11 mouse cellular contexts compared by ENCODE assay signal in the genomic region with DNA sequence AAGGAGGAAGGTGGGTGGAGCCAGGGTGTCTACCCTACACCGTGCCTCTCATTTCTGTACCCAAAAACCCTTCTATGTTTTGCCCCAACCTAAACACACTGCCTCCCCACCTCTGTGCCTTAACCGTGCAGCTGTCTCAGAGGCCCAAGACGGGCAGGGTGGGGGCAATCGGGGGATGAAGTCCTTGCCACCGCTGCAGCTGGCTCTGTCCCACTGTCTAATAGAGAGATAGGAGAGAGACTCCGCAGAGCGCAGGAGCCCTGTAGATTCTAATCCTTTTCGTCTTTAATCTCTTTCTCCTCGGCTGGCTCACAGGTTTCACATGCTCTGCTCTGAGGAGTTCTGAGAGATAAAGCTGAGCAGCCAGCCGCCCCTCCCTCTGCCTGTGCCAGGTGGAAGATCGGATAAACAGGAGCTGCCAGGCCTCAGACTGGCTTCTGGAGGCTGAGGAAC. TPM values are rescaled to one million over a fixed set of nuclear protein-coding genes. Genes with fewer than 3 reads are reported as not detected.
A peak's percentile ranks its signal among the peaks of the same experiment; 100 is the strongest.
DNase-seq lines count a peak whose midpoint lies in the region; ATAC-seq and TF ChIP-seq lines count a peak whose summit lies in the region.
"Had no signal": no experiment of that assay in that cellular context is flagged by ENCODE, and none has a peak within 500 bp of the region (broad histone marks: within the 10 kb centered on the region; RNA-seq: fewer than 3 reads in every experiment).

No protein-coding gene starts in this region.

- WGBS in forebrain, embryonic 10.5 days, result 31% methylated on average over 11 of the region's 11 CpGs
- WGBS in forebrain, embryonic 12.5 days, result 34% methylated on average over 11 of the region's 11 CpGs
- WGBS in forebrain, postnatal 0 days, result 28% methylated on average over 11 of the region's 11 CpGs
- WGBS in liver, embryonic 14.5 days (ENCODE audit: insufficient replicate concordance), result 13% methylated on average over 11 of the region's 11 CpGs
- 15% methylated on average over 11 of the region's 11 CpGs for WGBS in midbrain, postnatal 0 days

- H3K4me2 ChIP-seq in forebrain, embryonic 12.5 days, result no peak overlapping the region
- H3K4me2 ChIP-seq in forebrain, postnatal 0 days (ENCODE audit: low read depth), result no peak overlapping the region
- H3K4me2 ChIP-seq in liver, embryonic 14.5 days (ENCODE audit: low read depth), result peak overlapping the region; percentile 57
- no peak overlapping the region for H3K4me2 ChIP-seq in midbrain, postnatal 0 days (ENCODE audit: low read depth, low read length, poor library complexity, severe bottlenecking)

- DNase-seq in forebrain, embryonic 10.5 days (ENCODE audit: extremely low spot score, low spot score), result no peak
- no peak for DNase-seq in forebrain, postnatal 0 days
- DNase-seq in liver, embryonic 14.5 days (ENCODE audit: low read depth in 3 of 3, low spot score in 3 of 3), result peak; percentile 55 to 62 (median 60)
- peak; percentile 51 for DNase-seq in midbrain, postnatal 0 days (ENCODE audit: low spot score)
- DNase-seq in layer of hippocampus, postnatal 10 days (ENCODE audit: low spot score in 2 of 2), result no peak
- DNase-seq in adrenal gland, postnatal 25 days, result no peak
- no peak for DNase-seq in thymus, postnatal 0 days (ENCODE audit: low spot score)
- DNase-seq: heart, adult 18-20 months; kidney, postnatal 14 days had no signal

- H3K36me3 ChIP-seq in forebrain, embryonic 10.5 days (replicated peaks), result no peaks in the 10 kb centered on the region
- no peaks in the 10 kb centered on the region for H3K36me3 ChIP-seq in forebrain, embryonic 12.5 days (replicated peaks)
- H3K36me3 ChIP-seq in forebrain, postnatal 0 days (ENCODE audit: insufficient read depth), result no peaks in the 10 kb centered on the region
- H3K36me3 ChIP-seq in liver, embryonic 14.5 days (replicated peaks; ENCODE audit: control insufficient read depth, insufficient read depth, low read depth), result no peaks in the 10 kb centered on the region
- H3K36me3 ChIP-seq in midbrain, postnatal 0 days (ENCODE audit: insufficient read depth, low read length), result no peaks in the 10 kb centered on the region

- no peak for ATAC-seq in forebrain, embryonic 12.5 days (ENCODE audit: low FRiP score)
- peak; percentile 54 for ATAC-seq in forebrain, postnatal 0 days
- ATAC-seq in liver, embryonic 14.5 days (ENCODE audit: insufficient read depth), result peak; percentile 95
- peak; percentile 15; the same call in 1 of the 2 replicates for ATAC-seq in midbrain, postnatal 0 days (ENCODE audit: low FRiP score)
- ATAC-seq: lung, postnatal 0 days had no signal

- H3K27me3 ChIP-seq in forebrain, embryonic 10.5 days (ENCODE audit: poor library complexity, severe bottlenecking), result peaks cover 39% of the 10 kb centered on the region
- peaks cover 25% of the 10 kb centered on the region for H3K27me3 ChIP-seq in forebrain, embryonic 12.5 days
- peaks cover 4% of the 10 kb centered on the region; the same call in 1 of the 2 replicates for H3K27me3 ChIP-seq in forebrain, postnatal 0 days (ENCODE audit: insufficient read depth, low read length)
- peaks cover 13% of the 10 kb centered on the region for H3K27me3 ChIP-seq in liver, embryonic 14.5 days (ENCODE audit: control insufficient read depth, insufficient read depth, low read length)
- H3K27me3 ChIP-seq in midbrain, postnatal 0 days (ENCODE audit: insufficient read depth, low read length), result no peaks in the 10 kb centered on the region; the same call in 1 of the 2 replicates

- no peak overlapping the region for H3K9ac ChIP-seq in forebrain, embryonic 12.5 days
- H3K9ac ChIP-seq in forebrain, postnatal 0 days, result 0 out of 2 replicates have a peak overlapping the region, but pooled peaks have one; percentile 14
- peak overlapping the region; percentile 37 for H3K9ac ChIP-seq in liver, embryonic 14.5 days (replicated peaks)
- H3K9ac ChIP-seq in midbrain, postnatal 0 days (replicated peaks; ENCODE audit: low read length, poor library complexity, severe bottlenecking), result 0 out of 2 replicates have a peak overlapping the region, but pooled peaks have one; percentile 13

- H3K27ac ChIP-seq in forebrain, embryonic 10.5 days, result peak overlapping the region; percentile 45; the same call in 1 of the 2 replicates
- H3K27ac ChIP-seq in forebrain, embryonic 12.5 days, result no peak overlapping the region
- H3K27ac ChIP-seq in forebrain, postnatal 0 days (ENCODE audit: low read depth, low read length), result no peak overlapping the region; the same call in 1 of the 2 replicates
- H3K27ac ChIP-seq in liver, embryonic 14.5 days, result peak overlapping the region; percentile 57
- H3K27ac ChIP-seq in midbrain, postnatal 0 days (ENCODE audit: low read depth, low read length), result peak overlapping the region; percentile 67; the same call in 1 of the 2 replicates

- no peak overlapping the region for H3K4me3 ChIP-seq in forebrain, embryonic 10.5 days
- no peak overlapping the region for H3K4me3 ChIP-seq in forebrain, embryonic 12.5 days (replicated peaks)
- no peak overlapping the region for H3K4me3 ChIP-seq in forebrain, postnatal 0 days (ENCODE audit: low read depth, low read length)
- H3K4me3 ChIP-seq in liver, embryonic 14.5 days (ENCODE audit: insufficient read depth in 1 of 2, low read depth in 2 of 2, low read length in 2 of 2), result no peak overlapping the region
- no peak overlapping the region for H3K4me3 ChIP-seq in midbrain, postnatal 0 days (ENCODE audit: low read depth, low read length)

- H3K4me1 ChIP-seq in forebrain, embryonic 10.5 days, result peaks cover 45% of the 10 kb centered on the region
- peaks cover 24% of the 10 kb centered on the region for H3K4me1 ChIP-seq in forebrain, embryonic 12.5 days
- no peaks in the 10 kb centered on the region for H3K4me1 ChIP-seq in forebrain, postnatal 0 days (ENCODE audit: insufficient read depth)
- H3K4me1 ChIP-seq in liver, embryonic 14.5 days (replicated peaks; ENCODE audit: control insufficient read depth in 2 of 2, insufficient read depth in 2 of 2, low read length in 1 of 2), result peaks cover 17 to 21% of the 10 kb centered on the region in 2 experiments
- peaks cover 14% of the 10 kb centered on the region; the same call in 1 of the 2 replicates for H3K4me1 ChIP-seq in midbrain, postnatal 0 days (ENCODE audit: insufficient read depth, low read length)

- no peak for TF ChIP-seq CTCF in forebrain, postnatal 0 days (IDR thresholded peaks at IDR 0.05; ENCODE audit: low read depth)
- no peak for TF ChIP-seq CTCF in liver, embryonic 14.5 days (IDR thresholded peaks at IDR 0.05; ENCODE audit: low read depth)
- TF ChIP-seq CTCF in midbrain, postnatal 0 days (IDR thresholded peaks at IDR 0.05), result no peak

- H3K9me3 ChIP-seq in forebrain, embryonic 10.5 days, result no peaks in the 10 kb centered on the region
- no peaks in the 10 kb centered on the region for H3K9me3 ChIP-seq in forebrain, embryonic 12.5 days
- H3K9me3 ChIP-seq in forebrain, postnatal 0 days (ENCODE audit: low read length), result no peaks in the 10 kb centered on the region
- H3K9me3 ChIP-seq in liver, embryonic 14.5 days (ENCODE audit: control insufficient read depth, low read length), result no peaks in the 10 kb centered on the region
- no peaks in the 10 kb centered on the region for H3K9me3 ChIP-seq in midbrain, postnatal 0 days (ENCODE audit: low read length)

- peak; percentile 84 for TF ChIP-seq EP300 in liver, embryonic 14.5 days (IDR thresholded peaks at IDR 0.05; ENCODE audit: low read depth)

RNA-seq across cellular contexts. Expression of gene Ubiad1, which starts 27.5 kb away (rescaled TPM):
- 27.1 and 27.3 TPM in 2 replicates for polyA plus RNA-seq in forebrain, embryonic 10.5 days (2016; fragmentation: Nextera tagmentation; extraction: Ambion mirVana)
- 19.1 and 20.8 TPM in 2 replicates for polyA plus RNA-seq in forebrain, embryonic 12.5 days (2016; fragmentation: Nextera tagmentation; extraction: Ambion mirVana)
- total RNA-seq in forebrain, postnatal 0 days (2014; rRNA removed), result 13.6 and 18.7 TPM in 2 replicates
- 11.7 and 12.2 TPM in 2 replicates for polyA plus RNA-seq in forebrain, postnatal 0 days (2015; fragmentation: Nextera tagmentation; extraction: Ambion mirVana)
- polyA plus RNA-seq in liver, embryonic 14.5 days (2012; rRNA removed), result 6.0 and 6.4 TPM in 2 replicates
- polyA plus RNA-seq in liver, embryonic 14.5 days (2014; fragmentation: Nextera tagmentation; extraction: Ambion mirVana), result 7.3 and 7.9 TPM in 2 replicates
- 16.0 and 19.8 TPM in 2 replicates for total RNA-seq in midbrain, postnatal 0 days (2014; rRNA removed)
- polyA plus RNA-seq in midbrain, postnatal 0 days (2015; fragmentation: Nextera tagmentation; extraction: Ambion mirVana), result 12.7 and 14.6 TPM in 2 replicates
- 1 to 10 TPM; 7.8 to 8.4 TPM for total RNA-seq in layer of hippocampus, postnatal 10 days (2021)
- 20.9 and 21.5 TPM in 2 replicates for total RNA-seq in adrenal gland, postnatal 25 days (2021)
- 7.4 and 7.8 TPM in 2 replicates for polyA plus RNA-seq in thymus, postnatal 0 days (2015; fragmentation: Nextera tagmentation; extraction: Ambion mirVana)

RNA-seq across cellular contexts. Expression of gene Mtor, which starts 31.3 kb away (rescaled TPM):
- polyA plus RNA-seq in forebrain, embryonic 10.5 days (2016; fragmentation: Nextera tagmentation; extraction: Ambion mirVana), result 23.3 and 27.0 TPM in 2 replicates
- polyA plus RNA-seq in forebrain, embryonic 12.5 days (2016; fragmentation: Nextera tagmentation; extraction: Ambion mirVana), result 31.2 and 35.1 TPM in 2 replicates
- total RNA-seq in forebrain, postnatal 0 days (2014; rRNA removed), result 35.2 and 43.6 TPM in 2 replicates
- polyA plus RNA-seq in forebrain, postnatal 0 days (2015; fragmentation: Nextera tagmentation; extraction: Ambion mirVana), result 27.7 and 28.0 TPM in 2 replicates
- 6.0 and 6.1 TPM in 2 replicates for polyA plus RNA-seq in liver, embryonic 14.5 days (2012; rRNA removed)
- polyA plus RNA-seq in liver, embryonic 14.5 days (2014; fragmentation: Nextera tagmentation; extraction: Ambion mirVana), result 9.4 and 11.2 TPM in 2 replicates
- 54.5 and 59.6 TPM in 2 replicates for total RNA-seq in midbrain, postnatal 0 days (2014; rRNA removed)
- polyA plus RNA-seq in midbrain, postnatal 0 days (2015; fragmentation: Nextera tagmentation; extraction: Ambion mirVana), result 24.3 and 27.8 TPM in 2 replicates
- 10 to 100 TPM; 81.3 to 85.9 TPM for total RNA-seq in layer of hippocampus, postnatal 10 days (2021)
- total RNA-seq in adrenal gland, postnatal 25 days (2021), result 61.0 and 81.2 TPM in 2 replicates
- 18.7 and 23.1 TPM in 2 replicates for polyA plus RNA-seq in thymus, postnatal 0 days (2015; fragmentation: Nextera tagmentation; extraction: Ambion mirVana)

Comparison
In these comparisons a context has a peak if more than half of its experiments do, and no peak if none do; other contexts are left out.
1. H3K27ac ChIP-seq: peak in forebrain, embryonic 10.5 days (single experiment), liver, embryonic 14.5 days (single experiment) and midbrain, postnatal 0 days (single experiment); none in forebrain, embryonic 12.5 days (single experiment) and forebrain, postnatal 0 days (single experiment).
2. DNase-seq: peak in liver, embryonic 14.5 days (3 of 3) and midbrain, postnatal 0 days (single experiment); none in forebrain, embryonic 10.5 days (single experiment), forebrain, postnatal 0 days (single experiment), layer of hippocampus, postnatal 10 days (0 of 2), adrenal gland, postnatal 25 days (single experiment) and thymus, postnatal 0 days (single experiment).